Mouse (Mus musculus) lung, embryonic 14.5 days (tissue): ENCODE data around the gene St3gal4. TPM values are rescaled to one million over a fixed set of nuclear protein-coding genes. Genes with fewer than 3 reads are reported as not detected.

Source experiments
- ATAC-seq: fragments of 200-750 bp; cut with Nextera tagmentation; 2 replicates; pipeline ENCODE4 v1.8.0; 2017; ENCODE audit warnings: mild to moderate bottlenecking, moderate TSS enrichment, moderate library complexity; ENCODE audit not compliant: insufficient read depth
- DNase-seq: peaks from one replicate; pipeline ENCODE4 v3.0.0-alpha.2; 2015
- H3K27ac ChIP-seq: fragments of 300-500 bp; sonication (generic); 2 replicates; pipeline ENCODE4 v1.5.1; 2014; ENCODE audit warnings: low read depth, mild to moderate bottlenecking, moderate library complexity
- H3K27me3 ChIP-seq: fragments of 300-500 bp; sonication (generic); 2 replicates; pipeline ENCODE4 v1.6.1; 2014; ENCODE audit warnings: low read length, control low read depth; ENCODE audit not compliant: insufficient read depth
- H3K36me3 ChIP-seq: fragments of 300-500 bp; sonication (generic); 2 replicates; pipeline ENCODE4 v1.6.1; 2014; ENCODE audit warnings: control low read depth; ENCODE audit not compliant: insufficient read depth
- H3K4me1 ChIP-seq: fragments of 300-500 bp; sonication (generic); 2 replicates; pipeline ENCODE4 v1.6.1; 2014; ENCODE audit warnings: antibody characterized with exemption, control low read depth; ENCODE audit not compliant: insufficient read depth
- H3K4me2 ChIP-seq: fragments of 300-500 bp; sonication (generic); 2 replicates; pipeline ENCODE4 v1.6.1; 2014; ENCODE audit warnings: mild to moderate bottlenecking
- H3K4me3 ChIP-seq: fragments of 300-500 bp; sonication (generic); 2 replicates; pipeline ENCODE4 v1.5.1; 2014; ENCODE audit warnings: low read depth, low read length
- H3K9ac ChIP-seq: fragments of 300-500 bp; sonication (generic); 2 replicates; pipeline ENCODE4 v1.6.1; 2014
- H3K9me3 ChIP-seq: fragments of 300-500 bp; sonication (generic); 2 replicates; pipeline ENCODE4 v1.6.1; 2016; ENCODE audit warnings: low read depth, low read length, control low read depth
- CTCF ChIP-seq: IDR thresholded peaks from 2 replicates; pipeline ENCODE4 v1.5.1; 2016; ENCODE audit warnings: antibody characterized with exemption, low read depth
- WGBS: fragments of 180-500 bp; shearing (Covaris S2); extraction: QIAGEN DNeasy Blood & Tissue Kit; methylation state at CpG from one replicate; pipeline ENCODE4 v1.1.7; 2014; 5-methylcytosine and 5-hydroxymethylcytosine counted together
- polyA plus RNA-seq: library from polyadenylated mRNA; unstranded; fragments of >200 nt; fragmentation: Nextera tagmentation; extraction: Ambion mirVana; gene quantifications from 2 replicates; pipeline ENCODE4 v1.2.1, GENCODE M21; 2014

St3gal4 gene
- polyA plus RNA-seq, 1 experiment from 2014 or later: 33.4 TPM

DNA sequence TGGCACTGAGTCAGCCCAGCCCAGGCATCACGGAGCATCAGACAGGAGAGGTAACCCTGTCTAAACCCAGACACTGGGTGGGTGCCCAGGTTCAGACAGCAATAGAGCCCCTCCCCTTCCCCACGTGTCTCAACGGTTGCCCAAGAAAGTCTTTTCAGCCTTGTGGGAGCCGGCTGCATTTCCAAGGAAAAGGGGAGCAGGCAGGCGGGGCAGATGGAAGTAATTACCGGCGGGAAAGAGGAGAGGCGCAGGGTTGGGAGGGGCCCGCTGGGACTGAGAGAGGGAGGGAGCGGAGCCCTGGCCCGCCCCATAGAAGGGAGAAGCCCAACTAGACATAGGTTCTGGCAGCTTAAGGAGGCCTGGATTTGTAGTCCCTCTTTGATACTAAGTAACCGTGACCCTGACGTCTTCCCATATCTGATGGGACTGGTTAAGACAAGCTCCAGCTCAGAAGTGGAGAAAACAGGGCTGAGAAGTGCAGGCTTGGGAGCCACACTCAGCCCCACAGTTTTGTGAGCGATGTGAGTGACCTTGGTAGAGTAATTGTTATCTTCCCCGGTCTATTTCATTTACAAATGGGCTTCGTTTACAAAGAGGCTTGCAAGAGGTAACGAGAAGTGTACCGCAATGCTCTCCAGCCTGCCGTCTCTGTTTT, 7.0 kb downstream of the St3gal4 start:
- 0 out of 2 replicates have a peak, but pooled peaks cover 3% of the 10 kb centered on the region for H3K36me3 ChIP-seq
- ATAC-seq: peak; percentile 18; the same call in 1 of the 2 replicates
- H3K27ac ChIP-seq: no peak overlapping the region
- H3K9ac ChIP-seq: no peak overlapping the region
- H3K9me3 ChIP-seq: no peaks in the 10 kb centered on the region
- H3K4me3 ChIP-seq: no peak overlapping the region
- H3K27me3 ChIP-seq: no peaks in the 10 kb centered on the region
- peak; percentile 72 for DNase-seq
- WGBS: 25% methylated on average over 19 of the region's 19 CpGs
- peak overlapping the region; percentile 31; the same call in 1 of the 2 replicates for H3K4me2 ChIP-seq
- no peak for TF ChIP-seq CTCF
- peaks cover 39% of the 10 kb centered on the region for H3K4me1 ChIP-seq

DNA sequence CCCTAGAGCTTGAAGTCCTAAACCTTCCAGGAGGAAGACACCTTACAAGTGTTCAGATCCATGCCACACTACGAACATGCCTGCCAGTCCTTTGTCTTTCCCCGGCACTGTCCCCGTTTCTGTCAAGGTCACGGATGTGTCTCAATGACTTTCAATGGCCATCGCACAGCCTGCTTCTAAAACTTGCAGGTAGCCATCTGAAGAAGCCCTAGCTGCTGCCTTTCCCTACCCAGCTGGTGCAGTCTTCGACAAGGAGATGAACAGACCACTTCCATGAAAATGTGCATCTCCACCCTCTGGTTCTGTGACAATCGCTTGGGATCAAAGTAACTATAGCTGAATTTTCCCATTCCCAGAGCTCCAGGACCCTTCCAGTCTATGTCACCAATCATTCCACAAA, 7.6 kb downstream of the St3gal4 start:
- H3K27me3 ChIP-seq: no peaks in the 10 kb centered on the region
- H3K4me2 ChIP-seq: peak overlapping the region; percentile 31; the same call in 1 of the 2 replicates
- no peak overlapping the region for H3K27ac ChIP-seq
- no peak for TF ChIP-seq CTCF
- 0 out of 2 replicates have a peak, but pooled peaks cover 3% of the 10 kb centered on the region for H3K36me3 ChIP-seq
- WGBS: 82% methylated on average over 7 of the region's 7 CpGs
- no peak overlapping the region for H3K4me3 ChIP-seq
- no peak for DNase-seq
- H3K9me3 ChIP-seq: no peaks in the 10 kb centered on the region
- no peak overlapping the region for H3K9ac ChIP-seq
- H3K4me1 ChIP-seq: peaks cover 41% of the 10 kb centered on the region
- ATAC-seq: no peak

DNA sequence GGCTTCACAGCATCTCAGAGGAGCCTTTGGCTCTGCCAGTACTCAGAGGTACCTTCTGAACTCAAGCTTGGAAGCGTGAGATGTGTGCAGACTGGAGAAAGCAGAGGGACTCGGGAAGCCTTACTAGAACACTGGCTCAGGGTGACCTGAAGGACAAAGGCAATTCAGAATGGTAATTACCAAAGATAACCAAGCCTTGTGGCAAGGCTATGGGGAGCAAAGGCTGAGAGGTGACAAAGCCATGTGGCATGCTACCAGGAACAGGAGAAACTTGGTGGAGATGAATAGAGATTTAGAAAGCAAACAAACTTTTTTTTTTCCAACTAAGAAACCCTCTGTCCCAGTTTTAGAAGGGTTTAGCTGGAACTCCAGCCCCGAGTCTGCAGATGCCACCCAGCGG, 8.5 kb downstream of the St3gal4 start:
- Histone ChIP-seq H3K27me3 (no peaks in the 10 kb centered on the region), H3K9me3 (no peaks in the 10 kb centered on the region), H3K4me1 (peaks cover 45% of the 10 kb centered on the region), H3K9ac (no peak overlapping the region), H3K4me2 (no peak overlapping the region), H3K27ac (peak overlapping the region; percentile 31; the same call in 1 of the 2 replicates), H3K36me3 (0 out of 2 replicates have a peak, but pooled peaks cover 3% of the 10 kb centered on the region), H3K4me3 (no peak overlapping the region)
- no peak for TF ChIP-seq CTCF
- ATAC-seq (no peak), DNase-seq (no peak)
- 54% methylated on average over 4 of the region's 4 CpGs for WGBS

DNA sequence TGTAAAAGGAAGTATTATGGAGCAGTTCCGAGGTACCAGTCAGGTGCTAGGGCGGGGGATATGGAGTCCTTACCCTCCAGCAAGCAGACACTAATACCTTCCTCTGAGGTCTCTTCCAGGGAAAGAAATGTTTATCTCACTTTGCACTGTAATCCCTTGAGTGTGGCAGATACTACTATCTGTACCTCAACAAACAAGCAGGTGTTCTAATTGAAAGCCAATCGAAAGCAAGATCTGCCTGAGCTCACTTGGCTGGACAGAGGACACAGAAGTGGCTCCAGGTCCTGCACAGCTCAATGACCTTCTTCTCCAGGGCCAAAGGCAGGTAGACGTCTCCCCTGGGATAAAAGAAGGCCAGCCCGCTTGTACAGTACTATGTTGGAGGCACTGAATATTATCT, 9.0 kb downstream of the St3gal4 start:
- ATAC-seq (no peak), DNase-seq (no peak)
- H3K9ac ChIP-seq: no peak overlapping the region
- H3K27ac ChIP-seq: peak overlapping the region; percentile 48; the same call in 1 of the 2 replicates
- no peak for TF ChIP-seq CTCF
- H3K4me3 ChIP-seq: no peak overlapping the region
- H3K4me1 ChIP-seq: peaks cover 45% of the 10 kb centered on the region
- 0 out of 2 replicates have a peak, but pooled peaks cover 3% of the 10 kb centered on the region for H3K36me3 ChIP-seq
- WGBS: 73% methylated on average over 5 of the region's 5 CpGs
- H3K27me3 ChIP-seq: no peaks in the 10 kb centered on the region
- no peak overlapping the region for H3K4me2 ChIP-seq
- no peaks in the 10 kb centered on the region for H3K9me3 ChIP-seq

DNA sequence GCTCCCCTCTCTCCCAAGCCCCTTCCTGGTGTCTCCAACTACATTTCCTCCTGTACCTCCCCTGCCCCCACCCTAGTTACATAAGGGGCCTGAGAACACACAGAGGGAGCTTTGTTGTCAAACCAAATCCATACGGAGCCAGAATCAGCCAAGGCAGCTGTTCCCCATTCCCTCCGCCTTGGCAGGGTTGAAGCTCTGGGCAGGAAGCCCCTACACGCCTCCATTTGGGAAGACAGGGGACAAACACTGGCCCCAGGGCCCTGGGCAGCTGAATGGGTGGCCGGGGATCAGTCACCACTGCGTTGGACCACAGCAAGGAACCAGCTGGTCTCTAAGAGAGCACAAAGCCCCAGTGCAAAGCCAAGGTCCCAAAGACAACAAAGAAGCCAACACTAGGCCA, 10.2 kb downstream of the St3gal4 start:
- peak overlapping the region; percentile 48 for H3K27ac ChIP-seq

DNA sequence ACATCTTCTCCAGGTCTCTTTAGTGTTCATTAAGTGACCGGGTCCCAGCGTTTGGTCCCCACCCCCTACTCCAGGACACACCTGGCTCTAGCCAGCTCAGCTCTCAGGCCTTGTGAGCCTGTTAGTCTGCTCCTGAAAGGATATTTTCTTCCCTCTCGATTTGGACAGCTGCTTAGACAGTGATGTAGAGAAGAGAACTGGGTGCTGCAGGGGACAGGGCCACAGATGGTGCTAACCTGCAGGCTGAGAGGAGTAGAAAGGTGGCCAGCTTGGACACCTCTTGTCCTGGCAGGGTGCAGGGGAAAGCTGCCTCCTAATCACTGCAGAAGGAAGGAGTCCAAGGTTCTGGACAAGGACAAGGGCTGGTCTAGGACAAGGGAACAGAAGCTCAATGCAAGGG, 11.0 kb downstream of the St3gal4 start:
- Histone ChIP-seq H3K9me3 (no peaks in the 10 kb centered on the region), H3K27ac (no peak overlapping the region), H3K9ac (no peak overlapping the region), H3K27me3 (no peaks in the 10 kb centered on the region), H3K36me3 (0 out of 2 replicates have a peak, but pooled peaks cover 3% of the 10 kb centered on the region), H3K4me2 (no peak overlapping the region), H3K4me1 (peaks cover 47% of the 10 kb centered on the region), H3K4me3 (no peak overlapping the region)
- ATAC-seq (no peak), DNase-seq (no peak)
- no peak for TF ChIP-seq CTCF
- WGBS: 60% methylated on average over 3 of the region's 3 CpGs

More for the DNA sequence above, 10.2 kb downstream of the St3gal4 start:
- 41% methylated on average over 5 of the region's 5 CpGs for WGBS
- Histone ChIP-seq H3K4me3 (no peak overlapping the region), H3K4me2 (0 out of 2 replicates have a peak overlapping the region, but pooled peaks have one; percentile 7), H3K36me3 (0 out of 2 replicates have a peak, but pooled peaks cover 3% of the 10 kb centered on the region), H3K9ac (no peak overlapping the region), H3K4me1 (peaks cover 47% of the 10 kb centered on the region), H3K9me3 (no peaks in the 10 kb centered on the region), H3K27me3 (no peaks in the 10 kb centered on the region)
- DNase-seq: peak; percentile 88
- TF ChIP-seq CTCF: no peak
- peak; percentile 84 for ATAC-seq

DNA sequence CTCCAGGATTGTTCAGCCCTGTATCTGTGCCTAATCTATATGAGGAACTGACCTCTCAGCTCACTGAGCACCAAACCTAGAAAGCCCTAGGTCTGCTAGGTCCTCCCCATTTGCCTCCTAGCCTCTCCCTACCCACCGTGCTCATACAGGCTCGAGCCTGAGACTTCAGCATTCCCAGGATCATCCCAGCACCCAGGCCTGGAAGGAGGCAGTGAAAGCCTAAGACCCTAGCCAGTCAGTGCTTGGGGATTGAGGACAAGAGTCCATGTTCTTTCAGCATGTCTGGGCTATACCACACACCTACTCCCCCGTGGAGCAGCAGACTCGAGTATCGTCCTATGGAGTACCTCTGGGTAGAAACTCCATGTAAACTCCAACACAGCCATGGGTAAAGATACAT, 11.7 kb downstream of the St3gal4 start:
- 0 out of 2 replicates have a peak, but pooled peaks cover 3% of the 10 kb centered on the region for H3K36me3 ChIP-seq
- H3K4me1 ChIP-seq: peaks cover 46% of the 10 kb centered on the region
- H3K4me3 ChIP-seq: no peak overlapping the region
- no peak overlapping the region for H3K27ac ChIP-seq
- no peak overlapping the region for H3K9ac ChIP-seq
- DNase-seq (no peak), ATAC-seq (no peak)
- WGBS: 83% methylated on average over 5 of the region's 5 CpGs
- no peak for TF ChIP-seq CTCF
- H3K27me3 ChIP-seq: no peaks in the 10 kb centered on the region
- H3K9me3 ChIP-seq: no peaks in the 10 kb centered on the region
- no peak overlapping the region for H3K4me2 ChIP-seq
